Mouse (Mus musculus): ENCODE results near the gene Arhgef10l.
A peak's percentile ranks its signal among the peaks of the same experiment; 100 is the strongest.

- peak; percentile 85 for TF ChIP-seq CTCF (IDR thresholded peaks at IDR 0.05; ENCODE audit: low read depth, low read length)
- TF ChIP-seq POLR2A (IDR thresholded peaks at IDR 0.05; ENCODE audit: extremely low read depth, insufficient read depth, low read length), result no peak
Measured at GRCm38 (mm10) chr4:140679038-140679437, 13.2 kb upstream of the Arhgef10l start.

Data from liver, adult 2 months (tissue).